Mouse (Mus musculus) cerebellum, adult 9-10 months (tissue): Measurements from ENCODE around the gene Lin54.

ENCODE experiments used
- DNase-seq: peaks from one replicate; pipeline ENCODE4 v3.0.0; 2022

The Lin54 gene

GRCm38 (mm10) chr5:100415761-100416590 lies 84.5 kb downstream of the Lin54 start, which contains the start of gene Sec31a:
Sec31a (minus strand) TSS chr5:100416234.
- peak; percentile 96 for DNase-seq

GRCm38 (mm10) chr5:100414474-100415196 lies 85.8 kb downstream of the Lin54 start:
- DNase-seq, result no peak

GRCm38 (mm10) chr5:100412886-100413285 lies 87.6 kb downstream of the Lin54 start:
- no peak for DNase-seq

- DNase-seq, result no peak
Observed at GRCm38 (mm10) chr5:100410281-100410680, 90.2 kb downstream of the Lin54 start.

- no peak for DNase-seq
Observed at GRCm38 (mm10) chr5:100408485-100408884, 92.0 kb downstream of the Lin54 start.

- no peak for DNase-seq
Observed at GRCm38 (mm10) chr5:100396753-100397152, 103.7 kb downstream of the Lin54 start.

- no peak for DNase-seq
Observed at GRCm38 (mm10) chr5:100393681-100394080, 106.8 kb downstream of the Lin54 start.

- DNase-seq, result no peak
Observed at GRCm38 (mm10) chr5:100392436-100392955, 107.9 kb downstream of the Lin54 start.
